Mouse (Mus musculus) MN1 (cell line): Measurements from ENCODE around the gene Slc35e2.
"Not testable (repeated sequence)": the region's sequence is repeated elsewhere in the genome, so short reads cannot be mapped to it uniquely, and the experiment has no call there.

ENCODE experiments used
- DNase-seq: peaks from one replicate; pipeline ENCODE4 v3.0.0-alpha.2; 2016; ENCODE audit warnings: low spot score

Slc35e2 gene

DNA sequence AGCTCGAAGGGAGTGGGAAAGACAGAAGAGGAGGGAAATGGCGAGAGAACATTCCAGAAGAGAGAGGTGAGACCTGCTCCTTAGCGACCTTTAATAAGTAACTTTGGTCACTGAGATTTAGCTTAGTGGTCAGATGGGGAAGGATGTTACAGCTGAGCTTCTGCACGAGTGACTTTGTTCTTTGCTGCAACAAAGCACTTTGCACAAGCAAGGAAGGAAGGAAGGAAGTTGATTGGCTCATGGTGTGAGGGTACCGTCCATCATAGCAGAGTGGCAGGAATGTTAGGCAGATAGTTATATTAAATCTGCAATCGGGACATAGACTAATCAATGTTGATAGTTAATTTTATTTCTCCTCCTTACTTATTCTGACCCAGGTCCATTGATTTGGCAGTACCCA, 29.1 kb downstream of the Slc35e2 start:
- DNase-seq = no peak

DNA sequence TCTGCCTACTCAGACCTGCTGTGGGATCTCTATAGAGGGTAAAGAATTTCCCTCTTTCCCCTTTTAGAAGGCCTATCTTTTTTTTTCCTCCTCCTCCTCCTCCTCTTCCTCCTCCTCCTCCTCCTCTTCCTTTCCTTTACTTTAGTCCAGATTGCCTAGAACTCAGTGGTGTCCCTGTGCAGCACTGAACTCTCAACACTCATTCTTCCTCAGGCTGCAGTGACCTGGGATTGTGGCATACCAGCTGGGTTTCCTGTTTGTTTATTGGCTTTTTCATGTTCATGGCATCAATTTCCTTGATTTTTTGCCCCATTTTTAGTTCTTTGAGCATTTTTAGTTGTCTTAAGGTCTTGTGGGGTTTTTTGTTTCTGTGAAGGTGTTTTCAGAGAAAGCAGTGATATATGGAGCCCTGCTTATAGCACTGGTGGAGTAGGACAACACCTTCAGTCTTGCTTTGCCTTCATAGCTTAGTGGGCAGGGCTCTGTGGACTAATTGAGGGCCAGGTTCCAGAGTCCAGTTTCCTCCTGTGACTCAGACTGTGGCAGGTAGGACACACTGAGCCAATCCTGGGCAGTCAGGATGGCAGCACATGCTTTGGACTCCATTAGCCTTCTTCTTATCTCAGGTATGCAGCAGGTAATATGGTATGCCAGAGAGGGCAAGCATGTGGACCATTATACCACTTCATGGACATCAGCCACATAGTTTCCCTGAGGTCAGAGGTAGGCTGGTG, 34.7 kb downstream of the Slc35e2 start:
- no peak for DNase-seq

DNA sequence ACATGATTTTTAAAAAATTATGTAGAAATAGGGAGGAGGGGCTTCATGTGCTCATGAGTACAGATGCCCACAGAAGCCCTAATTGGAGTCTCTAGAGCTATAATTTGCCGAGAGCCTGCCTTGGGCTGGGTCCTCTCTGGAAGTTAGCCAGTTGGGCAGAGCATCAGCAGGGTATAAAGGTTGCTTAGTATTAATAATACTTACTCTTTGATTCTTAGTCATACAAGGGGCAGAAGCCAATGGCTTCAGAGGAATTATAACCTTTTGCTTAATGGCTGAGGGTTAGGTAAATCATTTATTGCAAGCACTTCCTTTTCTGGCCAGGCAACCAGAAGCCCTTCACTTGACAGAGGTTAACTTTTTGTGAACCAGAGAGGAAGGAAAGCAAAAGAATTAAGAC, 42.3 kb downstream of the Slc35e2 start:
- no peak for DNase-seq

- not testable (repeated sequence) for DNase-seq
These were observed 44.1 kb downstream of the Slc35e2 start, which contains the start of gene Gm10563 for GRCm38 (mm10) chr4:155645308-155645707. TSS of gene Gm10563 (minus strand) at chr4:155645408.

DNA sequence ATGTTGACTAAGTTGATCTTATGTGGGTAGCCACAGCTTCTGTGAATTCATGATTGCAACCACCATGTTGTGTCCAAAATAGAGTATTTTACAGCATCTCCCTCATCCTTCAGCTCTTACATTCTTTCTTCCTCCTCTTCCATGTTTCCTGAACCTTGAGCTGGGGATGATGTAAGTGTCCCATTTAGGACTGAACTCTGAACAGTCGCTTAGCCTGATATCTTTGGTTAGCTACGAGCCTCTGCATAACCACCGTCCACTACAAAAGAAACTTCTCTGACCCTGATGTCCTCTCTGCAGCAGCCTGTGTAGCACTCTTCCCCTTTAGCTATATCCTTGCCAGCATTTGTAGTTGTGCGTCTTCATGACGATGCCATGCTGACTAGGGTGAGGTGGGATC, 44.5 kb downstream of the Slc35e2 start:
- DNase-seq = no peak

GRCm38 (mm10) chr4:155649355-155649754, 48.1 kb downstream of the Slc35e2 start:
- no peak for DNase-seq

GRCm38 (mm10) chr4:155651553-155652269, 50.5 kb downstream of the Slc35e2 start:
- DNase-seq = no peak

GRCm38 (mm10) chr4:155652283-155653085, 51.3 kb downstream of the Slc35e2 start:
- no peak for DNase-seq

- DNase-seq = peak; percentile 49
These were observed 51.9 kb downstream of the Slc35e2 start, which contains the start of gene Mmp23 for GRCm38 (mm10) chr4:155653086-155653450. TSS of gene Mmp23 (minus strand) at chr4:155653384.

- peak; percentile 58 for DNase-seq
These were observed 52.4 kb downstream of the Slc35e2 start for GRCm38 (mm10) chr4:155653451-155654182.

DNA sequence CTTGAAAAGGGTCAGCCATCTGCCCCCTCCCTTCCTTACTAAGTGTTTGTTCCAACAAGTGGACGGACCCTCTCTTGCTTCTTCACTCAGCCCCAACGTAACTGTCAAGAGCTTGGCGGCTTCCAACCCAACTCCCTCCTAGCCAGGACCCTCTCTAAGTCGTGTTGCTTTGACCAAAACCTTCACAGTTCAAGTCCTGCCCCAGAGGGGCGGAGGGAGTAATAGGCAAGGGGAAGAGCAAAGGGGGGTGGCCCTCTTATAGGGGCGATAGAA, 52.9 kb downstream of the Slc35e2 start:
- no peak for DNase-seq

DNA sequence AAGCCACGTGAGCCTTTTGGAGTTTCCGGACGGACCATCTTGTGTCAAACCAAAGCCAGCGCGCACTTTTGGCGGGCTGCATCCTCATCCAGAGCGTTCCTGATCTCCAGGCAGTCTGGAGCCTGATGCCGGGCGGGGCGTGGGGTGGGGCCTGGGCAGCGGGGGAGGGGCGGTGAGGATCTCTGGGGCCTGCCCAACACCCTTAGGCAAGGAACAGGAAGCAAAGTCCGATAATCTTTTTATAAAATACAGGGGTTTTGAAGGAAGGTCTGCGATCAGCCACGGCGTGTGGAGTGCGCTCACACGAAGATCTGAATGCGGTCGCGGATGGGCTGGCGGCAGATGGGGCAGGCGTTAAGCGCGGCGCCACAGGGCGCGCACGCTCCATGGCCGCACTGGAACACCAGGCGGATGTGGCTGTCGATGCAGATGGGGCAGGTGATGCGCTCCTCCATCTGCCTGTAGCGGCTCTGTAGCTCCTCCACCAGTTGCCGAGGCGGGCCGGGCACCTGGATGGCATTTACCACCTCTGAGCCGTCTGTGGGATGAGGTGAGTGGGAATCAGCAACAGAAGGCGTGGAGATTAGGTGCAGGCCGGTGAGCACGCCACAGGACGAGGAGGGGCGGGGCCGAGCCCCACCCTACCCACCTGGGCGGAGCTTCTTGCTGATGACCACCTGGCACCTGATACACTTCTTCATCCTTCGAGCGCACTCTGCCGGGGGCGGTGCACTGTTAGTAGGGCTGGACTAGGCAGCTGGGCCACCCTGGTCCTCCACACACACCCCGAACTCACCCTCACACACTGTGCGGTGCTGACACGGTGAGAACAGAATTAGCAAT, 53.5 kb downstream of the Slc35e2 start:
- peak; percentile 70 for DNase-seq

DNA sequence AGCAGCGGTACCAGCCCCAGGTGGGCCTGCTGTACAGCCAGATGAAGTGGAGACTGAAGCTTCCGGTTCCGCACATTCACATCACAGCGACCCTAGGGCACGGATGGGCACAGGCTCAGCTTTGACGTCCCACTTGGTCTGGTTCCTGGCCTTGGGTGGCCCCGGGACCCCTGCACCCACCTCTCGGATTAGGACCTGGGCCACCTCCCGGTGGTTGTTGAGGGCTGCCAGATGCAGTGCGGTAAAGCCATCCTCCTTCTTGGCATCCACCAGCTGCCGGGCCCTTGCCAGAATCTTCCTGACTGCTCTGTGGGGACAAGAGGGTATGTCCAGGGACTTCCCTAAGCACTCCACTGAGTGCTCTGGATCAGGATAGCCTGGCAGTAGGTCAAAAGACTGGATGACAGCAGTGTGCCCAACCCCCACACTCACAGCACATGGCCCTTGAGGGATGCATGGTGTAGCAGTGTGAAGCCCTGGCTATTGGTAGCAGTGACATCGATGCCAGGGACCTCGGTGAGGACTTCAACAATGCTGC, 55.1 kb downstream of the Slc35e2 start:
- DNase-seq = peak; percentile 75

- DNase-seq = no peak
These were observed 57.7 kb downstream of the Slc35e2 start for GRCm38 (mm10) chr4:155658961-155659360.

DNA sequence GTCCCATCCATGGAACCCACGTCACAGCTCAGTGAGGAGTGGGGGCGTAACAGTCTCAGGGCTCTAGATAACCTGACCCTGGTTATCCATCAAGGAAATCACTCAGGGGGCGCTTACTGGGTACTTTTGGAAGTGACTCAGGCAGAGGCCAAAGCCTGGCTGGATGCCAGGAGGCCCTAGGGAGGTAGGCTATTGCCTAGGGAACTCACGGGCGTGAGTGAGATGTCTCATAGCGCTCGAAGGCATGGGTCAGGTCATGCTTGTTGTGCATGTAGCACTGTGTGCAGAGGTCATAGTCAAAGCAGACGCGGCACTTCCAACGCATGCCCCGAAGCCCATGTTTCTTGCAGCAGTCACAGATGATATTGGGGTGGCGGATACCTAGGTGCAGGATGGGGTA, 59.4 kb downstream of the Slc35e2 start:
- peak; percentile 84 for DNase-seq

GRCm38 (mm10) chr4:155666903-155667302, 65.7 kb downstream of the Slc35e2 start:
- DNase-seq = no peak

DNA sequence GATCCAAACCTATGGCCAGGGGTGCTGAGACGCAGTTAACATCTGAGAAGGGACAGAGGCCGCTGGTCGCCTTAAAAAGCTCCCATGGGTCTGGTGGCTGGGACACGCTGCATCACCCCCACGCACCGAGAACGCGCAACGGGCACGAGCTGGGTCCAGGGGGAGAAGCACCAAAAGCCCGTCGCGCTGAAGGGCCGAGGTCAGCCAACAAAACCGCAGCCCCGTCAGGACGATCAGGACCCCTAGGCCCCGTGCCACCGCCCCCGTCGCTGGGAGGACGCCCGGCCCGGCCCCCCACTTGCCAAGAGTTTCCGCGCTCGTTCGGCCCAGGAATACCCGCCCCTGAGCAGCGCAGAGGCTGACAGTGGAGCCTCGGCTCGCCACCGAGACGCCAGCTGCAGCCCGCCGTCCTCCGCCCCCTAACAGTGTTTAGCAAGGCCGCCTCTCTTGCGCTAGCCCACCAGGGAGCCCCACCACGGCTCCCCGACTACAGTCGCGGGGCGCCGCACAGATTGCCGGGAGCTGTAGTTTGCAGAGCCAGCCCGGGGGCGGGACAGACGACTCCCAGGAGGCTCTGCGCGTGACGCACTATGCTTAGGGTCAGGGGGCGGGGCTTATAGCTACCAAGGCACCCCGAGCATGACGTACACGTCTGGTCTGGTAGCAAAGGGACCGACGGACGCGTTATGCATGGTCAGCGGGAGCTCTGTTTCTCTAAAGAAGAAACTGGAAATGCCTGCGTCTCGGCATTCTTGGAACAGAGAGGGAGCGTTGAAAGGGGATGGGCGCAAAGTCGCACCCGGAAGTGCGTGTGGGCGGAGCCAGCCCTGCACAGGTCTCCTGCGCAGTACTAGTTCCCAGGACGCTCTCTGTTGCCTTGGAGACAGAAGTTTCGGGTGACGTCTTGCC, 67.7 kb downstream of the Slc35e2 start, which contains the start of gene Mib2:
Gene Mib2, minus strand, starts transcription at position 510 of the 909 bp plus-strand sequence.
- peak; percentile 96 for DNase-seq

DNA sequence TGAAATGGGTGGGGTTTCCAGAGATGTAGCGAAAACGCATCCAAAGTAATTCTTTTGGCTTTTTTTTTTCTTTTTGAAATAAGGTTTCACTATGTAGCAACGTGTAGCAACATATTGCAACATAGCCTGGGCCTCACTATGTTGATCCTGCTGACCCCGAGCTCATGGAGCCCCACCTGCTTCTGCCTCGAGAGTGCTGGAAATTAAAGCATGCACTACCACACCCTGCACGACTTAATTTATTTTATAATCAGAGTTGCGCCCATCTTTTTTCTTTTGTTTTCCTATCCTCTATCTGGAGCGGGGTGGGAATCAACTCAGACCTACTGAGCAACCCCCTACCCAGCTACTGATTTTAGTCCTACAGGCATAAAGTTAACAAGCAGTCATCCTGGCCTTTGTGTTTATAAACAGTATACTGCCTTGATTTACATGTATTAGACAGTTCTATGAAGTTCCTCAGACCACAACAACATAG, 68.4 kb downstream of the Slc35e2 start:
- DNase-seq = no peak

GRCm38 (mm10) chr4:155670236-155670635, 69.0 kb downstream of the Slc35e2 start:
- DNase-seq = not testable (repeated sequence)

- no peak for DNase-seq
These were observed 70.9 kb downstream of the Slc35e2 start for GRCm38 (mm10) chr4:155672082-155672481.
